Mouse (Mus musculus) retina, postnatal 1 day (tissue): Measurements from ENCODE around the gene Vmn1r117.
"Not testable (repeated sequence)": the region's sequence is repeated elsewhere in the genome, so short reads cannot be mapped to it uniquely, and the experiment has no call there.

ENCODE experiments used
- DNase-seq: peaks from one replicate; pipeline ENCODE4 v3.0.0-alpha.2; 2012

Vmn1r117 gene

GRCm38 (mm10) chr7:20884021-20884420, at the start of gene Vmn1r117:
Vmn1r117 (minus strand) TSS chr7:20884121.
- DNase-seq, result not testable (repeated sequence)

- not testable (repeated sequence) for DNase-seq
These were observed 28.3 kb upstream of the Vmn1r117 start, which contains the start of gene Vmn1r118 for GRCm38 (mm10) chr7:20912247-20912646. Vmn1r118 (minus strand) TSS chr7:20912347.

DNA sequence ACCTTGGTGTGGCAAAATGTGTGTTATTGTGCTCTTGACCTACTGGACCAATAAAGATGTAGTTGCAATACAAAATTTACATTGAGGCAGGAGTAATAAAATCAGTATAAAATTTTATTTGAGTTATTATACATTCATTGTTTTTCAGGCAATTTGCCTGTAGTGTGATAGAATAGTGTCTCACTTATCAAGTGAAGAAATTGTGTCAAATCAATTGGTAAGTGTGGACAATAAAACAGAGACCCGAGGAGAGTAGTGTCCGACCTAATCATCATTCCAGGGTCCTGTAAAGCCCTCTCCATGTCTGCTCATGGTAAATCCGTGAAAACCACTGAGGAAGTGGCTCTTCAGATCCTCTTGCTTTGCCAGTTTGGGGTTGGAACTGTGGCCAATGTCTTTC, 12.0 kb downstream of the Vmn1r117 start, which contains the start of gene Vmn1r116:
Vmn1r116 (plus strand) TSS at position 301 of the 400 bp plus-strand sequence.
- not testable (repeated sequence) for DNase-seq

DNA sequence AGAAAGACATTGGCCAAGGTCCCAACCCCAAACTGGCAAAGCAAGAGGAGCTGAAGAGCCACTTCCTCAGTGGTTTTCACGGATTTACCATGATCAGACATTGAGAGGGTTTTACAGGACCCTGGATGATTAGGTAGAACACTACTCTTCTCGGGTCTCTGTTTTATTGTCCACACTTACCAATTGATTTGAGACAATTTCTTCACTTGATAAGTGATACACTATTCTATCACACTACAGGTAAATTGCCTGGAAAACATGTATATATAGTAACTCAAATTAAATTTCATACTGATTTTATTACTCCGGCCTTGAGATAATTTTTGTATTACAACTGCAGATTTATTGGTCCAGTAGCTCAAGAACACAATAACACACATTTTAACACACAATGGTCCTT, 39.0 kb downstream of the Vmn1r117 start, which contains the start of gene Vmn1r115:
Vmn1r115 (minus strand) TSS at position 101 of the 400 bp plus-strand sequence.
- not testable (repeated sequence) for DNase-seq
